In the genomic region with DNA sequence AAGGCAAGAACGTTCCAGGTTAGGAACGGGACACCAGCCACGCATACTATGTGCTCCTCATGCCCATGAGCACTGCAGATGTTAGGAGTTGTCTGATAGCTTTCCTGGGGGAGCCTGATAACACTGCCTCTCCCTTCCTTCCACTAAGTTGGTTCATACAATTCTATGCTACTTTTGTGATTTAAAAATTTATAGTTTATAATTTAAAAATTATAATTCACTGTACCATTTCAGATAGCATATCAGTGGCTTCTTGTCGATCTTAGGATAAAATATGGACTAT, we compare ENCODE assay signal across 32 mouse cellular contexts. TPM values are rescaled to one million over a fixed set of nuclear protein-coding genes. Genes with fewer than 3 reads are reported as not detected.
A peak's percentile ranks its signal among the peaks of the same experiment; 100 is the strongest.
DNase-seq lines count a peak whose midpoint lies in the region; ATAC-seq lines count a peak whose summit lies in the region.
"Had no signal": no experiment of that assay in that cellular context is flagged by ENCODE, and none has a peak within 500 bp of the region (broad histone marks: within the 10 kb centered on the region; RNA-seq: fewer than 3 reads in every experiment).

No protein-coding gene starts in this region.

- ATAC-seq in kidney, embryonic 15.5 days (replicated peaks; ENCODE audit: low FRiP score): 0 out of 2 replicates have a peak, but pooled peaks have one; percentile 70
- no peak for ATAC-seq in kidney, embryonic 14.5 days (ENCODE audit: low FRiP score, low TSS enrichment)
- peak; percentile 86 for ATAC-seq in erythroid progenitor cell, adult 5-6 weeks (replicated peaks; ENCODE audit: low FRiP score, poor library complexity, severe bottlenecking)
- peak; percentile 91 for ATAC-seq in liver, embryonic 15.5 days (ENCODE audit: insufficient read depth)
- ATAC-seq in hindbrain, embryonic 14.5 days (ENCODE audit: low FRiP score): no peak
- ATAC-seq: forebrain, embryonic 16.5 days; midbrain, embryonic 15.5 days; Patski had no signal

- H3K27me3 ChIP-seq in kidney, embryonic 15.5 days: no peaks in the 10 kb centered on the region
- no peaks in the 10 kb centered on the region for H3K27me3 ChIP-seq in kidney, embryonic 14.5 days (ENCODE audit: control insufficient read depth, insufficient read depth, low read length)
- H3K27me3 ChIP-seq in liver, embryonic 15.5 days: no peaks in the 10 kb centered on the region
- no peaks in the 10 kb centered on the region for H3K27me3 ChIP-seq in hindbrain, embryonic 14.5 days (ENCODE audit: control insufficient read depth, insufficient read depth, low read length)
- H3K27me3 ChIP-seq: hindbrain, embryonic 15.5 days; limb, embryonic 12.5 days; midbrain, embryonic 15.5 days; neural tube, embryonic 12.5 days; Patski had no signal

- no peak overlapping the region for H3K27ac ChIP-seq in kidney, embryonic 15.5 days
- no peak overlapping the region for H3K27ac ChIP-seq in kidney, embryonic 14.5 days (ENCODE audit: low read depth, low read length)
- H3K27ac ChIP-seq in liver, embryonic 15.5 days (replicated peaks): peak overlapping the region; percentile 88
- H3K27ac ChIP-seq in hindbrain, embryonic 14.5 days: no peak overlapping the region
- H3K27ac ChIP-seq: forebrain, embryonic 10.5 days; heart, adult 2 months; hindbrain, embryonic 15.5 days; limb, embryonic 12.5 days; midbrain, embryonic 15.5 days; neural tube, embryonic 12.5 days had no signal

- DNase-seq in heart, postnatal 14 days: no peak
- DNase-seq in testis, postnatal 14 days (ENCODE audit: low spot score): no peak
- DNase-seq in hindbrain, embryonic 14.5 days (ENCODE audit: low spot score): no peak
- DNase-seq: adrenal gland, postnatal 36 days; cerebellum, adult 2 months; gastrocnemius, postnatal 14 days; heart, adult 2 months; heart, postnatal 36 days; kidney, adult 9 months; kidney, postnatal 36 days; layer of hippocampus, postnatal 36 days; lung, adult 2 months; retina, postnatal 1 day; right cerebral cortex, postnatal 25 days; spleen, adult 18-20 months; thymus, postnatal 36 days had no signal

- H3K4me3 ChIP-seq in kidney, embryonic 15.5 days (replicated peaks): no peak overlapping the region
- H3K4me3 ChIP-seq in kidney, embryonic 14.5 days (ENCODE audit: low read length): no peak overlapping the region
- no peak overlapping the region for H3K4me3 ChIP-seq in liver, embryonic 15.5 days (replicated peaks)
- H3K4me3 ChIP-seq in hindbrain, embryonic 14.5 days (replicated peaks; ENCODE audit: low read length): no peak overlapping the region
- H3K4me3 ChIP-seq: forebrain, embryonic 10.5 days; heart, adult 2 months; hindbrain, embryonic 15.5 days; limb, embryonic 12.5 days; megakaryocyte, embryonic 14.5 days; midbrain, embryonic 15.5 days; neural tube, embryonic 12.5 days had no signal

- H3K9ac ChIP-seq in kidney, embryonic 15.5 days: no peak overlapping the region
- no peak overlapping the region for H3K9ac ChIP-seq in kidney, embryonic 14.5 days (ENCODE audit: low read depth, low read length)
- H3K9ac ChIP-seq in liver, embryonic 15.5 days: no peak overlapping the region
- H3K9ac ChIP-seq in hindbrain, embryonic 14.5 days: no peak overlapping the region
- H3K9ac ChIP-seq: hindbrain, embryonic 15.5 days; limb, embryonic 12.5 days; midbrain, embryonic 15.5 days; neural tube, embryonic 12.5 days had no signal

- intact Hi-C loops in heart, postnatal 14 days (cut with DNase I): no loop called here

- H3K4me1 ChIP-seq in kidney, embryonic 15.5 days: no peaks in the 10 kb centered on the region
- H3K4me1 ChIP-seq in kidney, embryonic 14.5 days (ENCODE audit: control insufficient read depth, insufficient read depth, low read length): no peaks in the 10 kb centered on the region
- H3K4me1 ChIP-seq in liver, embryonic 15.5 days (replicated peaks): peaks cover 60% of the 10 kb centered on the region
- H3K4me1 ChIP-seq in hindbrain, embryonic 14.5 days (replicated peaks; ENCODE audit: control insufficient read depth, insufficient read depth, low read length): no peaks in the 10 kb centered on the region
- H3K4me1 ChIP-seq: forebrain, embryonic 10.5 days; hindbrain, embryonic 15.5 days; limb, embryonic 12.5 days; midbrain, embryonic 15.5 days; neural tube, embryonic 12.5 days had no signal

- 93% methylated on average over 4 of the region's 4 CpGs for WGBS in kidney, embryonic 15.5 days
- WGBS in kidney, embryonic 14.5 days: 97% methylated on average over 4 of the region's 4 CpGs
- 30% methylated on average over 4 of the region's 4 CpGs for WGBS in liver, embryonic 15.5 days (ENCODE audit: insufficient replicate concordance)
- WGBS in hindbrain, embryonic 14.5 days: 94% methylated on average over 4 of the region's 4 CpGs

- H3K9me3 ChIP-seq in kidney, embryonic 15.5 days (replicated peaks): no peaks in the 10 kb centered on the region
- no peaks in the 10 kb centered on the region for H3K9me3 ChIP-seq in kidney, embryonic 14.5 days (ENCODE audit: control insufficient read depth, low read length)
- no peaks in the 10 kb centered on the region for H3K9me3 ChIP-seq in liver, embryonic 15.5 days (replicated peaks)
- no peaks in the 10 kb centered on the region for H3K9me3 ChIP-seq in hindbrain, embryonic 14.5 days (ENCODE audit: control insufficient read depth, low read length)
- H3K9me3 ChIP-seq: forebrain, embryonic 10.5 days; hindbrain, embryonic 15.5 days; limb, embryonic 12.5 days; megakaryocyte, embryonic 14.5 days; midbrain, embryonic 15.5 days; neural tube, embryonic 12.5 days had no signal

- no peak overlapping the region for H3K4me2 ChIP-seq in kidney, embryonic 15.5 days
- H3K4me2 ChIP-seq in kidney, embryonic 14.5 days (replicated peaks; ENCODE audit: low read depth, low read length): no peak overlapping the region
- peak overlapping the region; percentile 55 for H3K4me2 ChIP-seq in liver, embryonic 15.5 days
- H3K4me2 ChIP-seq in hindbrain, embryonic 14.5 days (replicated peaks): no peak overlapping the region
- H3K4me2 ChIP-seq: hindbrain, embryonic 15.5 days; limb, embryonic 12.5 days; midbrain, embryonic 15.5 days; neural tube, embryonic 12.5 days had no signal

- H3K36me3 ChIP-seq in kidney, embryonic 15.5 days: no peaks in the 10 kb centered on the region
- H3K36me3 ChIP-seq in kidney, embryonic 14.5 days (ENCODE audit: control insufficient read depth, insufficient read depth, low read length): no peaks in the 10 kb centered on the region
- no peaks in the 10 kb centered on the region for H3K36me3 ChIP-seq in liver, embryonic 15.5 days (replicated peaks)
- no peaks in the 10 kb centered on the region for H3K36me3 ChIP-seq in hindbrain, embryonic 14.5 days (replicated peaks; ENCODE audit: control insufficient read depth, insufficient read depth)
- H3K36me3 ChIP-seq: forebrain, embryonic 10.5 days; hindbrain, embryonic 15.5 days; limb, embryonic 12.5 days; midbrain, embryonic 15.5 days; neural tube, embryonic 12.5 days had no signal

RNA-seq across cellular contexts. Expression of a gene that starts 4.3 kb away (rescaled TPM):
- polyA plus RNA-seq in kidney, embryonic 15.5 days (2015; fragmentation: Nextera tagmentation; extraction: Ambion mirVana): not detected in 2 replicates
- polyA plus RNA-seq in kidney, embryonic 14.5 days (2014; fragmentation: Nextera tagmentation; extraction: Ambion mirVana): not detected in 2 replicates
- 3.2 TPM in 1 of 2 replicates, not detected in the other for total RNA-seq in erythroid progenitor cell, adult 5-6 weeks (2015; ENCODE audit: low replicate concordance)
- not detected in 2 replicates for total RNA-seq in erythroid progenitor cell, adult 5-6 weeks (2017; ENCODE audit: low replicate concordance)
- polyA plus RNA-seq in liver, embryonic 15.5 days (2015; fragmentation: Nextera tagmentation; extraction: Ambion mirVana): 0.06 and 0.08 TPM in 2 replicates
- not detected for total RNA-seq in heart, postnatal 14 days (2021)
- polyA plus RNA-seq in hindbrain, embryonic 14.5 days (2014; fragmentation: Nextera tagmentation; extraction: Ambion mirVana): 0.42 TPM in 1 of 2 replicates, not detected in the other
- total RNA-seq: gastrocnemius, postnatal 14 days; heart, adult 2 months; heart, postnatal 36 days; left cerebral cortex, postnatal 14 days had no signal
- polyA plus RNA-seq: embryonic facial prominence, embryonic 14.5 days; forebrain, embryonic 10.5 days; heart, embryonic 14.5 days; intestine, embryonic 14.5 days; limb, embryonic 12.5 days; Patski had no signal

Comparison
In these comparisons a context has a peak if more than half of its experiments do, and no peak if none do; other contexts are left out.
1. ATAC-seq: peak in kidney, embryonic 15.5 days (single experiment), erythroid progenitor cell, adult 5-6 weeks (single experiment) and liver, embryonic 15.5 days (single experiment); none in kidney, embryonic 14.5 days (single experiment) and hindbrain, embryonic 14.5 days (single experiment).